Mouse (Mus musculus): ENCODE data around the gene Arsb. TPM values are rescaled to one million over a fixed set of nuclear protein-coding genes. Genes with fewer than 3 reads are reported as not detected.

Arsb gene
- polyA plus RNA-seq, 1 experiment from 2014 or later: 14.1 TPM

GRCm38 (mm10) chr13:93939363-93940127 lies 168.1 kb downstream of the Arsb start:
- Histone ChIP-seq H3K27me3 (no peaks in the 10 kb centered on the region), H3K9me3 (no peaks in the 10 kb centered on the region), H3K4me3 (no peak overlapping the region), H3K4me1 (peaks cover 34% of the 10 kb centered on the region), H3K27ac (peak overlapping the region; percentile 47), H3K9ac (no peak overlapping the region), H3K36me3 (no peaks in the 10 kb centered on the region), H3K4me2 (no peak overlapping the region)
- WGBS: 61% methylated on average over 6 of the region's 6 CpGs
- no peak for ATAC-seq (ENCODE audit: insufficient number of reproducible peaks, low FRiP score, low TSS enrichment, low read depth)

GRCm38 (mm10) chr13:93940742-93941531 lies 169.5 kb downstream of the Arsb start:
- H3K9ac ChIP-seq: no peak overlapping the region
- no peak overlapping the region for H3K4me3 ChIP-seq
- peak overlapping the region; percentile 50 for H3K27ac ChIP-seq
- no peaks in the 10 kb centered on the region for H3K27me3 ChIP-seq
- peaks cover 34% of the 10 kb centered on the region for H3K4me1 ChIP-seq
- no peaks in the 10 kb centered on the region for H3K9me3 ChIP-seq
- H3K36me3 ChIP-seq: no peaks in the 10 kb centered on the region
- WGBS: 52% methylated on average over 7 of the region's 7 CpGs
- peak; percentile 55 for ATAC-seq (ENCODE audit: insufficient number of reproducible peaks, low FRiP score, low TSS enrichment, low read depth)
- H3K4me2 ChIP-seq: no peak overlapping the region

GRCm38 (mm10) chr13:93950996-93951395 lies 179.6 kb downstream of the Arsb start:
- Histone ChIP-seq H3K4me2 (no peak overlapping the region), H3K9me3 (no peaks in the 10 kb centered on the region), H3K27ac (no peak overlapping the region), H3K36me3 (no peaks in the 10 kb centered on the region), H3K27me3 (no peaks in the 10 kb centered on the region), H3K4me1 (no peaks in the 10 kb centered on the region), H3K4me3 (no peak overlapping the region), H3K9ac (no peak overlapping the region)
- ATAC-seq (ENCODE audit: insufficient number of reproducible peaks, low FRiP score, low TSS enrichment, low read depth): no peak
- 39% methylated on average over 9 of the region's 9 CpGs for WGBS

- 59% methylated on average over 6 of the region's 6 CpGs for WGBS
- no peak for ATAC-seq (ENCODE audit: insufficient number of reproducible peaks, low FRiP score, low TSS enrichment, low read depth)
These were observed 180.1 kb downstream of the Arsb start for GRCm38 (mm10) chr13:93951555-93951954.

GRCm38 (mm10) chr13:93952466-93952865 lies 181.0 kb downstream of the Arsb start:
- no peak overlapping the region for H3K9ac ChIP-seq
- 91% methylated on average over 4 of the region's 4 CpGs for WGBS
- H3K4me1 ChIP-seq: no peaks in the 10 kb centered on the region
- no peaks in the 10 kb centered on the region for H3K36me3 ChIP-seq
- no peak overlapping the region for H3K4me3 ChIP-seq
- no peak for ATAC-seq (ENCODE audit: insufficient number of reproducible peaks, low FRiP score, low TSS enrichment, low read depth)
- H3K27me3 ChIP-seq: no peaks in the 10 kb centered on the region
- H3K27ac ChIP-seq: no peak overlapping the region
- no peak overlapping the region for H3K4me2 ChIP-seq
- H3K9me3 ChIP-seq: no peaks in the 10 kb centered on the region

More at GRCm38 (mm10) chr13:93951555-93951954, 180.1 kb downstream of the Arsb start:
- no peaks in the 10 kb centered on the region for H3K9me3 ChIP-seq
- no peak overlapping the region for H3K9ac ChIP-seq
- no peaks in the 10 kb centered on the region for H3K36me3 ChIP-seq
- H3K4me1 ChIP-seq: no peaks in the 10 kb centered on the region
- H3K4me2 ChIP-seq: no peak overlapping the region
- H3K27me3 ChIP-seq: no peaks in the 10 kb centered on the region
- H3K27ac ChIP-seq: no peak overlapping the region
- H3K4me3 ChIP-seq: no peak overlapping the region

- Histone ChIP-seq H3K4me1 (no peaks in the 10 kb centered on the region), H3K27ac (no peak overlapping the region), H3K4me3 (no peak overlapping the region), H3K36me3 (no peaks in the 10 kb centered on the region), H3K4me2 (no peak overlapping the region), H3K9me3 (no peaks in the 10 kb centered on the region), H3K27me3 (no peaks in the 10 kb centered on the region), H3K9ac (no peak overlapping the region)
- no peak for ATAC-seq (ENCODE audit: insufficient number of reproducible peaks, low FRiP score, low TSS enrichment, low read depth)
- WGBS: 63% methylated on average over 8 of the region's 8 CpGs
These were observed 186.5 kb downstream of the Arsb start for GRCm38 (mm10) chr13:93957907-93958306.

GRCm38 (mm10) chr13:93966271-93966670 lies 194.8 kb downstream of the Arsb start:
- Histone ChIP-seq H3K4me2 (no peak overlapping the region), H3K27ac (no peak overlapping the region), H3K9ac (no peak overlapping the region), H3K9me3 (no peaks in the 10 kb centered on the region), H3K4me3 (no peak overlapping the region), H3K27me3 (no peaks in the 10 kb centered on the region), H3K4me1 (no peaks in the 10 kb centered on the region; the same call in 1 of the 2 replicates), H3K36me3 (no peaks in the 10 kb centered on the region)
- peak; percentile 67; the same call in 1 of the 2 replicates for ATAC-seq (ENCODE audit: insufficient number of reproducible peaks, low FRiP score, low TSS enrichment, low read depth)

- WGBS: 37% methylated on average over 9 of the region's 9 CpGs
- H3K27ac ChIP-seq: peak overlapping the region; percentile 39
- H3K36me3 ChIP-seq: no peaks in the 10 kb centered on the region
- H3K9me3 ChIP-seq: no peaks in the 10 kb centered on the region
- no peak overlapping the region for H3K4me3 ChIP-seq
- H3K9ac ChIP-seq: no peak overlapping the region
- H3K27me3 ChIP-seq: no peaks in the 10 kb centered on the region
- H3K4me2 ChIP-seq: no peak overlapping the region
- no peaks in the 10 kb centered on the region; the same call in 1 of the 2 replicates for H3K4me1 ChIP-seq
- ATAC-seq (ENCODE audit: insufficient number of reproducible peaks, low FRiP score, low TSS enrichment, low read depth): 0 out of 2 replicates have a peak, but pooled peaks have one; percentile 55
These were observed 195.7 kb downstream of the Arsb start for GRCm38 (mm10) chr13:93967138-93967537.

GRCm38 (mm10) chr13:93970115-93970514 lies 198.7 kb downstream of the Arsb start:
- 69% methylated on average over 5 of the region's 5 CpGs for WGBS
- Histone ChIP-seq H3K9me3 (no peaks in the 10 kb centered on the region), H3K4me1 (no peaks in the 10 kb centered on the region; the same call in 1 of the 2 replicates), H3K9ac (no peak overlapping the region), H3K4me3 (no peak overlapping the region), H3K4me2 (no peak overlapping the region), H3K36me3 (no peaks in the 10 kb centered on the region), H3K27ac (no peak overlapping the region), H3K27me3 (no peaks in the 10 kb centered on the region)
- no peak for ATAC-seq (ENCODE audit: insufficient number of reproducible peaks, low FRiP score, low TSS enrichment, low read depth)

- WGBS: 76% methylated on average over 3 of the region's 3 CpGs
These were observed 201.0 kb downstream of the Arsb start for GRCm38 (mm10) chr13:93972423-93972822.

GRCm38 (mm10) chr13:93975668-93976067 lies 204.2 kb downstream of the Arsb start:
- Histone ChIP-seq H3K27me3 (no peaks in the 10 kb centered on the region), H3K27ac (no peak overlapping the region), H3K36me3 (no peaks in the 10 kb centered on the region), H3K9me3 (no peaks in the 10 kb centered on the region), H3K4me2 (no peak overlapping the region), H3K4me1 (no peaks in the 10 kb centered on the region), H3K4me3 (no peak overlapping the region), H3K9ac (no peak overlapping the region)
- WGBS: 71% methylated on average over 5 of the region's 5 CpGs
- ATAC-seq (ENCODE audit: insufficient number of reproducible peaks, low FRiP score, low TSS enrichment, low read depth): no peak

More at GRCm38 (mm10) chr13:93972423-93972822, 201.0 kb downstream of the Arsb start:
- Histone ChIP-seq H3K27ac (no peak overlapping the region), H3K27me3 (no peaks in the 10 kb centered on the region), H3K4me2 (no peak overlapping the region), H3K4me1 (no peaks in the 10 kb centered on the region), H3K9me3 (no peaks in the 10 kb centered on the region), H3K36me3 (no peaks in the 10 kb centered on the region), H3K9ac (no peak overlapping the region), H3K4me3 (no peak overlapping the region)
- no peak for ATAC-seq (ENCODE audit: insufficient number of reproducible peaks, low FRiP score, low TSS enrichment, low read depth)

GRCm38 (mm10) chr13:93976897-93977530 lies 205.6 kb downstream of the Arsb start:
- Histone ChIP-seq H3K9me3 (no peaks in the 10 kb centered on the region), H3K27me3 (no peaks in the 10 kb centered on the region), H3K4me2 (no peak overlapping the region), H3K4me1 (no peaks in the 10 kb centered on the region), H3K9ac (no peak overlapping the region), H3K4me3 (no peak overlapping the region), H3K36me3 (no peaks in the 10 kb centered on the region), H3K27ac (no peak overlapping the region)
- WGBS: 65% methylated on average over 10 of the region's 10 CpGs
- ATAC-seq (ENCODE audit: insufficient number of reproducible peaks, low FRiP score, low TSS enrichment, low read depth): no peak
